Mouse (Mus musculus): ENCODE measurements at regions not wholly inside any gene's neighbourhood (a gene's known extent, or its start where the extent isn't known, plus 50 kb on each side); places are given as distances from the start of the nearest gene placed in this dataset.

DNA sequence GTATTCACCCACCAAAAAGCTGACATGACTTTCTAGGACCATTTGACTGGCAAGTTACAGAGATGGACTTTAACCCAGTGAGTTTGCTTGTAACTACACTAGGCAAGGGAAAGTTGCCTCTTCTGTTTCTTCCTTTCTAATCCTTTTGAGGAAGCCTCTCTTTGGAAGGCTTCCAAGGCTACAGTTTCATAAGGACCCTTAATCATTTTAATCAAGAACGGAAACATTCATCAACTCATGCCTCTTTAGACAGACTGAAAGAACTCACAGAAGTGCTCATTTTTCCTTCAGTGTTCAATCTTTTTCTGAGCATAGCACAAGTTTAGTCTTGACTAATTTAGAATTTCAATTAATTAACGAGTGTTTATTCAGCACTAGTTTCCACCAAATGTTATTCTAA is 84.2 kb downstream of the Ddx1 start:
- no peak for DNase-seq

DNA sequence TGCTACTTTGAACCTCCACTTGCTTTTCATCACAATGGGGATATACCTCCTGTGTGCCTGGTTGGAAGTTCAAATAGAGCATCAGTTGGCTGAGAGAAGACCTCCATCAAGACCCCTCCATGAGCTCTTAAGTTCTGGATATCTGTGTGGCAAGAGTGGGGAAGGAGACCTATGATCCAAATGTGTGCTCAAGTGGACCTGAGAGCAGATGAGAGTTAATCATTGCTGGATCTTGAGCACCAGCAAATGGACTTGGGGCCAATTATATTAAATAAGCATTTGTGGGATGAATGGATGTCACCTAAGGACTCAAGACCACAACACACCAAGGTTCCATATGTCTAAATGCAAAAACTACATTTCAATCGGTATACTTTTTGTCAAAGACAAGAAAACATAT is 88.0 kb downstream of the Ddx1 start:
- no peak for DNase-seq

DNA sequence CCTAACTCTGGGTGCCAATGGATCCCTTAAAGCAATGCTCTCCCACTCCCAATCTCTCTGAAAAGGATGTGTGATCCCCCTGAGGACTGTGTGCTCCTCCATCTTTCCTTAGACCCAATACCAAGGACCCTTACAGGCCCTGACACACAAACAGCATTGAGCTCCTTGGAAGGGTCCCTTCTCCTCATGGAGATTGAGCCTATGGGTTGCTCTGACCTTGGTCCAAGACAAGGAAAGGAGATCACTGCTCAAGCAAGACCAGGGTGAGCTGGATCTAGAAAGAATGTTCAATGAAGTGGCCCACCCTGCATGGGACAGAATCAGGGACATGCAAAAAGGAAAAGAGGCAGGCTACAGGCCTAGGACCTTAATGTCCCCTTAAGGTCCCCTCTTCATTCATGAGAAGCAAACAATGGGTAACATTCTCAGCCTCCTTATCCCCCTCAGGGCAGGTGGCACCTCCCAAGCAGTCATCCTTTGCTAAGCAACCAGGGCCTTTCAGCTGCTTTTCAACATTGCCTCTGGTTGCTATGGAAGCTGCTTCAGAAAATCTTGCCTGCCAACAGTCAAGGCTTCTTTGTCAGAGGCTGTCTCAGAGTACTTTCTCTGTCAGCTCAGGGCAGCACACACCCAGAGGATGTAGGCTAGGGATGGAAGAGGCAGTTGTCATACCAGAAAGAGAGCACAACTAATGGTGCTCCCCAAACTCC is 89.5 kb downstream of the Ddx1 start:
- DNase-seq: no peak

DNA sequence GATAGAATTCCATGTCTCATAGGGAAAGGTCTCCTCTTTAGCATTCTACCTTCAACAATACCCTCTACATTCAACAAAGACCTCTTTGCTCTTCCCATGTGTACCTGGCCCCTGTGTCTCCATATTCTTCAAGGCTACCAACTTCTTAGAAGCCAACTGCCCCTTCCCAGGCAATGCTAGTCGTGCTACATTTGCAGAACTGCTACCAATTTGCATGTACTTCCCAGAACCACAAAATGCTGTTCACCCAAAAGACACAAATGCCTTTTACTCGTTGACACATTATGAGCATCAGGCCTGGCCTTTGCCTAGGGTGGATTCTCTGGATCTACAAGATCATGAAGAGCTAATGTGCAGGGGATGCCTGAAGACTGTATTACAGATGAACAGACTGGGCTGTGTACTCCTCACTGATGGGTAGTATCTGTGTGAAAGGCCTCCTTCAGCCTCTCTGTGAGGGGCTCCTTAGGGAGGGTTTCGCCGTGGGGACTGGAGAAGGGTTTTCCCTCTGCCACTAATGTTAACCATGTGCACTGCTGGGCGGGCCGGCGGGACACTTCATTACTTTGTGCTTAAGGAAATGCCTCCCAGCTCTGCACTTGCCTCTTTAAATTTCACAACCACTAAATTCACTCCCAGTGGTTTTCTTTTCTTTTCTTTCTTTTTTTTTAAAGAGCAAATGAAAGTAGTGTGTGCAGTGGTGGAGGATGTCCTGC is 91.2 kb downstream of the Ddx1 start:
- DNase-seq: no peak

DNA sequence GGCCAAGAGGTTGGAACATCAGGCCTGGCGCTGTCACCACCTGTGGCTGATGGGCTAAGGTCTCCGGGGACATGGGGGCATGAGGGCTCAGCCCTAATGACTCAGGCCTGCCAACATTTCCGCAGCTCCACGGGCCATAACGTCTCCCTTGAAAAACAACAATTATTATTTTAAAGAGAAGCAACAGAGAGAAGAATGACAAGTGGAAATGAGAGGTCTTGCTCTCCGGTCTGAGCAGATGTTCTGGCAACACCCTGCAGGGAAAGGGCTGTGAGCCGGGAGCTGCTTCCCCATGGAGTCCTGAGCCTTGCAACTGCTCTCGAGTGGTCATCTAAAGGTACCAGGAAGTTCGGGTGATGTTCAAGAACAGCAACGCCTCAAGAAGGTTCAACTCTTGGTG is 91.9 kb downstream of the Ddx1 start:
- DNase-seq: no peak

DNA sequence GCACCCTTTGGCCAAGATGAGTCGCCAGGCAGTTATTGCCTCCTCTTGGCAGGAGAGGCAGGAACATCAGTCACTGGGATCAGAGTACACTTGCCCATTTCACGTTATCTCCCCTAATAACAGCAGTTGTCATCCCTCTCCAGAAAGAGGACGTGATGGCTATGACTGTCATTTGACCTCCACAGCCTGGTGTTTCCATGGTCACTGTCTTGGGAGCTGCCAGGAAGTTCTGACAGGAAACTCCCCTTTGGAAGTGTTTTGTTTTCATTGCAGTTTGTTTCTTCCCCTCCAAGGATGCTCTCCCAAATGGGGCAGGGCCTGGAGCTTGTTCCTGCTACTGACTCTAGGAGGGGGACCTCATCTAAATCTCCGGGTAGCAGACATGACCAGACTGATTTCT is 98.3 kb downstream of the Ddx1 start:
- no peak for DNase-seq

DNA sequence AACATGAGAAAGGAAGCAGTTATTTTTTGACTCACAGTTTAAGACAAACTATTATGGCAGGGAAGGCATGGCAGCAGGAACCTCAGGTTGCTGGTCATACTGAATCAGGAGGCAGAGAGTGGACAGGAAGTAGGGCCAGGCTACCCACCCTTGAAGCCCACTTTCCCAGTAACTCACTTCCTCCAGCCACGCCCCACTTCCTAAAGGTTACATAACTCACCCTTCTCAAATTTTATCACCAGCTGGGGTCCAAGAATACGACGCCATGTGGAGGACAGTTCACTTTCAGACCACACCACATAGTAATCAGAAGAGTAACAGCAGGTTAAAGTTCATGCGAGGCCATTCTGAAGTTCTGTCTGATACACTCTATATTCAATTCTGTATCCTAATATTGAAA is 101.8 kb downstream of the Ddx1 start:
- DNase-seq: no peak

DNA sequence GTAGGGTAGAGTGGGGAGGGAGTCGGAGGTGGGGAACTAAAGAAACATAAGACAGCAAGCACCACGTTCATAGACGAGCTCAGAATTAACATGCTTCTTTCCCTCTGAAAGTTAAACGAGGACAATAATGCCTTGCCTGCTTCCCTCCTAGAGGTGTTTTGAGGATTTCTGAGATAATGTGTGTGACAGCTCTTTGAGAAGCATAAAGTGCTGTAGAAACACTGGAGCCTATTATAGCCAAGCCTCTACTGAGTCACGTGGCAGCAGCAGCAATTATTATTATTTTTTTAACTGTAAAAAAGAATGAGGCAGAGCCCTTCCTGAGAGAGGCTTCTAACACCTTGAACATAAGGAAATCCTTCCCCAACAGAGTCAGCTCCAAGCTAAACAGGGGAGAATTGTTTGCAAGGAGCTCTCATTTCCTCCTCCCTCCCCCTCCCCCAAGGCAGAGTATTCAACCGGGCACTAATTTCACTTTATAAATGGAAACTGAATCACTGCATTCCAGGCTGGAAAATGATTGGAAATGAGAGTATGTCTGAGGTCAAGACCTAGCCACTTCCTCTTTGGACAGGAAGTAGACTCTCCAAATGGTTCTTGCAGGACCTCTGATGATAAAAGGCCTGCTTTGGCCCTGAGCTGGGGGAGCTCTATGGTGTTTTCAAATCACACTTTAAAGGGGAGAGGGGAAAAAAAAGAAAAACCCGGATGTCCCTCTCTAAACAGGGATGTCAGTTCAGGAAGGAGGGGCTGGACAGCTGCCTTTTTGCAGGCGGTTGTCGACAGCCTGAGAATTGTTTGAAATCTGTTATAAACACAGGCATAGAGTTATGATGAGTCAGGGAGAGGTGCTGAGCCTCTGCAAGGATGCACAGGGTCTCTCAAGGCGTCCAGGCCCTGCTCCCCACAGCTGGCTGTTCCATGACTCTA is 103.6 kb downstream of the Ddx1 start:
- no peak for DNase-seq

DNA sequence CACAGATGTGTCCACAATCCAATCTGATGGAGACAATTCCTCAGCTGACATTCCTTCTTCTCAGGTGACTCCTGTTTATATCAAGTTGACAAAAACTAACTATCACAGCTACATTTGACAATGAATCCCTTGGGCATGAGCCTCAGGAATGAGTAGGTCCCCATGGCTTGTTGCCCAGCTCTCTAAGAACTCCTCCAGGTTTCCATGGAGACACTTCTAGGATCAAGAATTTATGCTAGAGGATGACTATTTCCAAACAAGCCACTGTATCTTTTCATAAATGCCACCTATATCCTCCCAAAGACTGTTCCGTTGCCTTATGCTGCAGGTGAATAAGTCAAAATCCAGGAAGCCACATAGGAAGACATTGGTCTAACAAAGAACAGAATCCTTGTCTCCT is 104.3 kb downstream of the Ddx1 start:
- no peak for DNase-seq

DNA sequence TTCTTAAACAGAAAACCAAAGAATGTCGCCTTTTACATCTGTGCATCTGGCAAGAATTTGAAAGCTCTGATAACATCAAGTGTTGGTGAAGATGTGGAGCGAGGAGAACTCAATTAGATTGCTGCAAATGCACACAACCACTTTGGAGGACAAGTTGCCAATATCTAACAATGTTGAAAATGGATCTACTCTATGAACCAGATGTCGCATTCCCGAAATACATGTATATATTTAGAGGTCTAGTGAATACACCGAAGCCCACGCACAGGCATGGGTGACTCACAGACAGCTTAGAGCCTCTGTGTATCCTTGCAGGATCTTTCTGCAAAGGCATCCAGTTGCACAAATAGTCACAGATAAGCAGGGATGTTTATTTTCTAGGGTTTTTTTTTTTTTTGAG is 108.4 kb downstream of the Ddx1 start:
- DNase-seq: no peak

DNA sequence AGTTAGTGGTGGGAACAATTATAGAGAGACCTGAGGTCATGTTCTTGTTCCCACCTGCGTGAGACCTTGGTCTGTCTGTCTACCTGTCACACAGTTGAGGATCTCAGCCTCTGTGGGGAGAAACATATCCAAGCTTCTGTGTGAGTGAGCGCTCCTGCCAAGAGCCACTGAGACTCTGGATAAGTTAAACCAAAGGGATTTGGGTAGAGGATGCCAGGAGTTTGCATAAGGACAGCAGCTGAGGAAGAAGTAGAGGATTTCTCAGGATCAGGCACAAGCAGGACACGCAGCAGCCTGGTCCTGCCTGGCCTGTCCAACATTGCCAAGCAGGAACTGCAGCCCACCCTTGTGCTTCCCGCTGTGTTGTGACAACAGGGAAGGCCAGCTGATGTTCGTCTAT is 109.8 kb downstream of the Ddx1 start:
- no peak for DNase-seq

DNA sequence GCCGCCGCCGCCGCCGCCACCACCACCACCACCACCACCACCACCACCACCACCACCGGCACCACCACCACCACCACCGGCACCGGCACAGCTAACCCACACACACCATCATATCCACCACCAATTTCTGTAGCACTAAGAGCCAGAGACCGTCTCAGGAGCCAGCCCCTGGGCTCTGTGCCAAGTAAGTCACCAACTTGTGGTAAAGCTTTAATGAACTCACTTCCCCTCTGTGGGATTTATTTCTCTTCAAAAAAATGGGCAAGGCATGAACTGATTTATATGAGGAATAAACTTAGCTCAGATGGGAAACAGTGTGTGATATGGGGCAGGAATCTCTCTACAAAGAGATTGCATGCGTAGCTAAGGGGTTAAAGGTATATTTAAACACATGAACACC is 114.8 kb downstream of the Ddx1 start:
- no peak for DNase-seq

DNA sequence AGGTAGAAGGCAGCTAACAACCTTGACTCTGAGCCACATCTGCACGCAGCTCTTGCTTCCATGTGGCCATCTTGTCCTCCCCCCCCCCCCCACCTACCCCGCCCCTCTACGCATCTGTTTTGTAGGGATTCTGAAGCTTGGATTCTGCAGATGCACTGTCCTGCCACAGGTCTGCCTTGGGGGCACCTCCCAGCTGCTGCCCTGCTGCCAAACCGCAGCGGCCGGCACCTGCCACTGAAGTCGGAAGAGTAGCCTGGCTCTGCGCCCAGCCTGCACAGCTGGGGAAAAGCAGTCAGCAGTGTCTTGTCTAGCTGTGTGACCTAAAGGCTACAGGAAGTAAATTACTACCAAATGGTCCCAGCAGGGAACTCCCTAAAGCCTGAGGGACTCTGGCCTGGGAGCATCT is 119.3 kb downstream of the Ddx1 start:
- no peak for DNase-seq

DNA sequence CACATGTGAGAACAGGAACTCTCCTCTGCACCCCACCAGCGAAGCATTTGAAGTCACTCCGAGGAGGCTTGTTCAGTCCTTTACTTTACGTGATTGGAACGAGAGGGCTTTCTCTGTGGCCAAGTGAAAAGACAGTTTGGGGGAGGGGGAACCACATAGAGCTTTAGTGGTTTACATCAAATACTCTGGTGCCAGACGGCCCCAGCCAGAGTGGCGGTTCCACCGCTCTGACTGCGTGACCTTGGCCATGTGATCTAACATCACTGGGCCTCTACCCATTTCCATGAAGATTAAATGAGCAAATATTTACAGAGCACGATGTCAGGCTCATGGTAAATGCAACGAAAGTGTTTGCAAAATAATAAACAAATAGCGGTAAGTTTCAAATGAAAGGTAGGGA is 121.6 kb downstream of the Ddx1 start:
- DNase-seq: no peak

DNA sequence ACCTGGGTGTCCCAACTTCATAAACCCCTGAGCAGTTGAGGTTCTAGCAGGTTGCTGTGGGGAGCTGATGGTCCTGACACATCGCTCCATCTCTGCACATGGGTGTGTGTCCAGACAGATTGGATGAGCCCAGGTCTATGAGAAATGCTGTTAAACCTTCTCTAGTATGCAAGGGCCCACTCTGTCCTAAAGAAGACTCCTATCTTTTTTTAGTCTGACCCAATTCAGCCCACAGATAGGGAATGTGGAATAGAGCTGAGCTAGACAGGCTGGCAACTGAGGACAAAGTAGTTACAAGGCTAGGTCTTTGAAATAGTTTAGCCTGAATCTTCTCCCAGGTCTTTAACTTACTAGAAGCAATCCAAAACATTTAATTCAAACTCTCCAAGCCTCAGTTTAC is 124.0 kb downstream of the Ddx1 start:
- DNase-seq: no peak

DNA sequence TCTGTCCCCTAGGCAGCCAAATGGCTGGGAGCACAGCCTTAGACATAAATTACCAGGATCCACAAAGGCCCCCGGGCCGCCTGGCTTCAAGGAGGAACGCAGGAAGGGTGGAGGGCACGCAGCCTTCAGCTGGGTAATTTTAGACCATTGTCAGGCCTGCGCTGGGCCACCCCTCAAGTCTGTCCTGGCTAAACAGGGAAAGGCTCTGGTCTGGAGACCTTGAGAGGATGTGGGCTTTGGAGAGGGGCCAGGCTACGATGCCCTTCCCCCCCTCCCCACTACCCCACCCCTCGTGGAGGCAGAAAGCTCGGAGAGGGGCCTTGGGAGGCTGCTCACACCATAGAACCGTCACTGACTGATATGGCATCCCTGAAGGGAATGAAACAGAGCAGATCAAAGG is 126.7 kb downstream of the Ddx1 start:
- no peak for DNase-seq

DNA sequence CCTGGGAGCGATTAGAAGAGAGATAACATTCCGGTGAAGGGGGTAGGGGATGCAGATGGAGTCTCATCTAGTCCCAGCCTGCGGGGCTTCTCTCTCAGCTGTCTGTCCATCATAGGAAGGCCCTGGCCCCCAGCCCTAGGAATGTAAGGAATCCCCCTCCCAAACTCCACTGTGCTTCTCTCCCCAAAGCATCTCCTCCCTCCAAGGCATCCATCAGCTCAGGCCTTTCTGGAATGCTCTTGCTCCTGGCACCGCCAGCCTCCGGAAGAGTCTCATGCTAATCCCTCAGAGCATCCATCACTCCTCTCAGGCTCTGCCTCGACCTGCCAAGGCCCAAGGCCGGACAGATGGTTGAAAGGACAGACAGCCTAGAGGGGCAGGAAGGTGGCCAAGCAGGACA is 128.4 kb downstream of the Ddx1 start:
- peak in 1 of 2 experiments; percentile 2 for DNase-seq

DNA sequence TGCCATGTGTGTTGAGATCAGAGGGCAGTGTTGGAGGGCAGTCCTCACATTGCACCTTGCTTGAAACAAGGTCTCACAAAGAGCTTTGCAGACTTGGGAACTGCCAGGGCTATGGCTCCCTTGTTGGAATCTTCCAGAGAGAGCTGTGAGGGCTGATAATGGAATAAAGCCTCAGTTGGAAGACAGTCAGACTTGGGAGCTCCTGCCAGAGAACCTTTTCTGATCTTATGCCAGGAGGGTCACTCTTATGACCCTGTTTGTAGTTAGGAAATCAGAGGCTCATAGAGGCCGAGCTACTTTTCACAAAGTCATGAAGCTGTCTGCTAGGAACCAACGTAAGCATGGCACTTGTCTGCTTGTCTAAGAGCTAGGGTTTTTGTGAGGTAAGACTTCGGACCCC is 129.4 kb downstream of the Ddx1 start:
- DNase-seq: no peak

DNA sequence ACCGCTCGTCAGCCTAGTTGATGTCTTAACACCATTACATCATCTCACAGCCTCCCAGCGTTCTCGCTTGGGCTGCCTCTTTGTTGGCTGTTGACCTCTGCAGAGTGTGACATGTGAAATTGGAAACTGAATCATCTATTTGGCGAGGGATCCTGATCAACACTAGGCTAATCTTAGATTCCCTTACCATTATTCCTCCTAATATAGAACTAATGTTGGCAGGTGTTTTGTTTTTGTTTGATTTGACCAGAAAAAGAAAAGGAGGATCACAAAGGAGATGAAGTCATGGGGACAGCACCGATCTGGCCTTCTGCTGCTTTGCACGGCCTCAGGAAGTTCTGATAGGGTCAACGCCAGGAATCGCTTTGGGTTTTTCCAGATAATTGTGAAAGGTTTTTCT is 131.0 kb downstream of the Ddx1 start:
- no peak for DNase-seq

DNA sequence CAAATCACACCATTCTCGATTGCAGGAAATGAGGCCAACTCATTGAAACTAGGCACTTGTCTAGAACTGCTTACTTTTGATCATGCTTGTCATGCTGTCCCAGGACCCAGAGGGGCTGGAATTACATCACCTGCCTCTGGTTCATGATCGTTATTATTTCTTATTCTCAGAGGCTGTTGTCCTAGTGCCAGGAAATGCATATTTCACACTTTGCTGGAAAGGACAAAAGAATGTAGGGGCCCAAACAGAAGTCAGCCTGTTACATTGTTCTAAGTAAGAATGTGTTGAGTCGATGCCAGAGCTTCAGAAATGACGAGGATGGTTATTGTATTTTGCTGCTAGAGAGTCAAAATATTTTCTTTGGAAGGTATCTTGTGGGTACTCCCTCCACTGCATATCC is 134.7 kb downstream of the Ddx1 start:
- no peak for DNase-seq

DNA sequence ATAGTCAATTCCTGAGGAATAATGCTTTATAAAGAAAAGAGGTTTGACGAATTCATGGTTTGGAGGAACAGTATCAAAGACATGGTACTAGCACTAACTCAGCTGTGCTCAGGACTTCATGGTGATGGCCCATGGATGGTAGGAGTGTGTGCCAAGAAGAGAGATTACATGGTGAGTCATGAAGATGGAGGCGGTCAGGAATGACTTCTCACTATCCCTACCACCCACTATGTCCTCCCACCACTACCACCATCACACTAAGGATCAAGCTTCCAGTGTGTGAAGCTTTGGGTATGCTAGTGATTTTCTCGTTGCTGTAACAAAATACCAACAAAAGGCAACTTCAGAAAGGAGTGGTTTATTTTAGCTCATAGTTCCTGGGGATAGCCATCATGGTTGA is 142.1 kb downstream of the Ddx1 start:
- no peak for DNase-seq

DNA sequence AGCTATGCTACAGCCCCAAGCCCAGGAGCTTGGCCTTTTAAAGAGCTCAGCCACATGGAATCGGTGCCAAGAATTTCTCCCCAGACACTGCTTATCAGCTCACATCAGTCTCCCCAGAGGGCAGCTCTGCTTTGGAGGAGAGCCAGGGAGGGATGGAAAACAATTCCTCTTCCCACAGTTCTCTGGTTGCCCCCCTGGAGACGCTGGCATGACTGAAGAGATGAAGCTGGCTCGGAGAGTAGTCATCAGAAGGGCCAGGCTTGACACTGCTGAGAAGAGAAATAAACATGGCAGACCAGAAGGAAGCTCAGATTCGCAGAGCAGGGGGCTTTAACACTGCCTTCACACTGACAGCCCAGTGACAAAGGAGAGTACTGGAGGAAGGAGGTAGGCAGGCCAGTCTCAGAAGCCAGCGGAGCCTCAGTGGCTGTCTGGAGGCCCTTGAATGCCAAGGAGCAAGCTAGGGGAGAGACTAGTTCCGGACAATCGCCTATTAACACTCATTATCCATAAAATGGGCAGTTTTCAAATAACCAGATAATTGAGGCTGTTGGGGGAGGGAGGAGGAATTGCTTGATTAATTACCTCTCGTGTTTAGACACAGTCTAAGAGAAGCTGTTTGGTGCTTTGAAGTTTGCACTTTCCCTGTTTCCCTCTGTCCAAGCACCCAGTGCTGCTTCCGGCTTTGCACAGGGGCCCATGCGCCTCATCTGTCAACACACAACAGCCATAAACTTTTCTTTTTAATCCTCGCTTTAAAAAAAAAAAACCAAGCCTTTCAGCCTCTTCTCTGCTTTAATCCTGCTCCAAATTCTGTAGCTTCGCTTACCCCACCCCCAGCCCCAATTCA is 148.3 kb downstream of the Ddx1 start:
- no peak for DNase-seq
